Mouse (Mus musculus) embryonic stem cell, embryonic (primary cell): ENCODE measurements around the gene Sapcd1.
"Not testable (repeated sequence)": the region's sequence is repeated elsewhere in the genome, so short reads cannot be mapped to it uniquely, and the experiment has no call there.

ENCODE experiments used
- CTCF ChIA-PET, 4 experiments: fragments of 300-600 bp in 2 of 4; fragments of 350-600 bp in 2 of 4; sonication (Branson Sonifier 250); formaldehyde crosslinking; loops; one replicate each; lab custom pipeline; 2022; ENCODE audit warnings: inconsistent platforms in 2 of 4; lab: Charles Lee
- POLR2A ChIA-PET, 4 experiments: fragments of 300-600 bp in 2 of 4; fragments of 350-600 bp in 2 of 4; sonication (Branson Sonifier 250); formaldehyde crosslinking; loops; one replicate each; lab custom pipeline; 2022; ENCODE audit warnings: antibody characterized with exemption in 4 of 4, inconsistent platforms in 1 of 4; lab: Charles Lee

Gene Sapcd1

DNA sequence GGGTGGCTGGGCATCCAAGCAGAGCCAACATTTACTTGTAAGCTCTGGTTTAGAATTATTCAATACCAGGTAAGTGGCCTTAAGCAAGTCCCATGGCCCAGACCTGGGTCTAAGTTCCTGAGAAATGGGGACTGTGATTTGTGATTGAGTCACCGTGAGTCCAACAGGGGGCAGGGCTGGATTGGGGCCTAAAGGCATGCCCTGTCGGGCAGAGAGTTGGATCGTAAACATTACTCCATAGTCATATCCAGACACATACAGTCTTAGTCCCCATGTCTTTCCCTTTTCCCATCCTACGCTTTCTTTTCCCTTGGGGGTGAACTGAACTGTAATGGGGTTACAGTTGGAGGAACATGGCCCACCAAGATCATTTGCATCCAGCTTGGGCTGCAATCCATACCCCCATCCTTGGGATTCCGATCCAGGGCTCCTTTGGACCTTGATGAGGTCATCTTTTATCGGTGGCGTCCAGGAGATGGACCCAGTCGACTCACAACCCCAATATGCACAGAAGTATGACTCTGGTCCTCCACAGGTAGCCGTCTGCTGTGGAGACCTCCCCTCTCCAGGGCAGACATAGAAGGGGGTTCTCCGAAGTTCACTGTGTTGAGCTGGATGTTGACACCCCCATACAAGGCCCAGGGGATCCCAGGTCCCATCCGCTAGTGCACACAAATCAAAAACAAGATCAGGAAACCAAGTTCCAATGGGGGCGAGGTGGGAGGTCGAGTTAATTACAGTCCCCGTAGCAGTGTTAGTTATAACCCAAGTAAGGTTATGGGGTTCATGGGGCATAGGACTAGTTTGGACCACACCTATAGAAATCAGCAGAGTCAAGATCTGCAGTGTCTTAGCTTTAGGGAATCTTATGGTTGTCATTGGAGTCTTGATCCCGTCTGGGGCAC lies 29.0 kb downstream of the Sapcd1 start:
- CTCF ChIA-PET: interaction anchor here in 1 of 4 experiments (1.2 to 1.7 kb wide), 2 partner anchors 23 to 345 kb away, joined by 3 read pairs; no protein-coding TSS in a partner anchor

DNA sequence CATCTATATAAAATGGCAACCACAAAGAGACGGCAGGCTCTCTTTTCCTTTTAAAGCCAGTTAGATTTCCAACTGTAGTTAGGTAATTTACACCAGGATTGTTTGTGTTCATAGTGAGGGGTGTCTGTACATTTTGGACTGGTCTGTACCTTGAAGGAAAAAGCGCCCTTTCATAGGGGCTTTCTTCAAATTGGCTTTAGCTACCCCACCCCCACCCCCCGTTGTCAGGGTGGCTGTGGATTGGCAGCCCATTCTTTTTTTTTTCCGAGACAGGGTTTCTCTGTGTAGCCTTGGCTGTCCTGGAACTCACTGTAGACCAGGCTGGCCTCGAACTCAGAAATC lies 30.7 kb downstream of the Sapcd1 start:
- ChIA-PET CTCF (interaction anchor here in 3 of 4 experiments (0.6 to 1.1 kb wide), 6 partner anchors 13 to 684 kb away, joined by 3 to 6 read pairs (median 4); partner anchors contain the start of gene Neu1 (in 1 of the 3)), POLR2A (interaction anchor here in 2 of 4 experiments (0.5 to 7.1 kb wide), 27 partner anchors 11 to 254 kb away, joined by 3 to 51 read pairs (median 4); partner anchors contain the start of genes Csnk2b (in 2 of the 2), Ddx39b (in 2 of the 2), Gpank1 (in 2 of the 2) and Apom (in 1 of the 2))

More for the DNA sequence above, 29.0 kb downstream of the Sapcd1 start:
- POLR2A ChIA-PET: interaction anchor here (0.5 to 7.1 kb wide), 39 partner anchors 9 to 352 kb away, joined by 3 to 51 read pairs (median 4); partner anchors contain the start of genes Ddx39b (in 2 of the 4), Lsm2 (in 2 of the 4), Abhd16a (in 1 of the 4) and Atf6b (in 1 of the 4)

DNA sequence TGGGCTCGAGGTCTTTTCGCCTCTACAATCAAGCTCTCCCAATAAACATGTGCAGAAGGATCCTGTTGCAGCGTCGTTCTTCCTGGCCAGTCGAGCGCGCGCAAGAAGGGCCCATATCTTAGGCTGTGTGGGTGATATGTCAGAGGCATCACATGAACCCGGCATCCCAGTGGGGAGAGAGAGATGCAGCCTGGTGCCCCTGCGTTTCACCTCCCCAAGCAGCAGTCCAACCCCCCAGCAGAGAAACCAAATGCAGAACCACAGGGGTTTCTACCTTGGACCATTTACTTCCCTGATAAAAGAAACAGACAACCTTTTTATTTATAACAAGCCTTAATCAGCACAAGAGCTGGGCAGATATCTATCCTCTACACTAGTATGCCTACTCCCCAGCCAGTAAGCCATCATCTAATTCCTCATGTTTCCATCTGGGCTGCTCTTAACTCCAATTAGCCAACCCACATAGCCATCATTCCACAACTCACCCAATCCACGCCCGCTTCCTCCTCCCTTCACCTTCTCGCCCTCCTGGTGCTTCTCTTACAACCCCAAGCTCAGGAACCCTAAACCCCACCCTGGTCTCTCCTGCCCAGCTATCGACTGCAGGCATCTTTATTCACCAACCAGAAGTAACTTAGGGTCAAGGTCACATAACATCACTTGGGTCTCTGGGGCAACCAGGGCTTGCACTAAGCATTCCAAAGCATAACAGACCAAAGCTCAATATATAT lies 31.2 kb downstream of the Sapcd1 start:
- ChIA-PET CTCF (interaction anchor here in 3 of 4 experiments (0.6 to 1.1 kb wide), 7 partner anchors 12 to 684 kb away, joined by 3 to 6 read pairs (median 3); partner anchors contain the start of gene Neu1 (in 1 of the 3)), POLR2A (interaction anchor here in 3 of 4 experiments (0.5 to 7.1 kb wide), 33 partner anchors 10 to 254 kb away, joined by 3 to 51 read pairs (median 4); partner anchors contain the start of genes Csnk2b (in 2 of the 3), Ddx39b (in 2 of the 3), Gpank1 (in 2 of the 3) and Lsm2 (in 2 of the 3))

DNA sequence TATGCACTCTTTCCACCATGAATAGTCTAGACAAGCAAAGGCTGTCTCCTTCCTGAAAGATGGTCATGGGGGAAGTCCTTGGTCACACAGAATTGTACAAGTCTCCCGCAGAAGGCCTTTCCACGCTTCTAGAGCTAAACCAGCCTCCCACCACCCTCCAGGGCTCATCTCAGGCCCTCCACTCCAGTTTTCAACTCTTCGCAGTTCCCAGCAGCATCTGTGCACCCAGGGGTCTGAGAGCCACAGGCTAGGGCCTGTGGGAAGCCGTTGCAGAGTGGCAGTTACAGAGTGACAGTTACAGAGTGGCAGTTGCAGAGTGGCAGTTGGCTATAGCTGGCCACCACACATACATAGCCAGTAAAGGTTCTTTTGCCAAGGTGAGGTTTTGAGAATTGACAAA lies 31.9 kb downstream of the Sapcd1 start:
- CTCF ChIA-PET: interaction anchor here in 1 of 4 experiments (0.7 kb wide), 1 partner anchor 31 kb away, joined by 3 read pairs; no protein-coding TSS in a partner anchor
- POLR2A ChIA-PET: interaction anchor here in 3 of 4 experiments (0.6 to 7.1 kb wide), 20 partner anchors 9 to 245 kb away, joined by 3 to 51 read pairs (median 5); partner anchors contain the start of genes Lsm2 (in 2 of the 3), C2 (in 1 of the 3), D17H6S53E (in 1 of the 3) and Ddx39b (in 1 of the 3)

DNA sequence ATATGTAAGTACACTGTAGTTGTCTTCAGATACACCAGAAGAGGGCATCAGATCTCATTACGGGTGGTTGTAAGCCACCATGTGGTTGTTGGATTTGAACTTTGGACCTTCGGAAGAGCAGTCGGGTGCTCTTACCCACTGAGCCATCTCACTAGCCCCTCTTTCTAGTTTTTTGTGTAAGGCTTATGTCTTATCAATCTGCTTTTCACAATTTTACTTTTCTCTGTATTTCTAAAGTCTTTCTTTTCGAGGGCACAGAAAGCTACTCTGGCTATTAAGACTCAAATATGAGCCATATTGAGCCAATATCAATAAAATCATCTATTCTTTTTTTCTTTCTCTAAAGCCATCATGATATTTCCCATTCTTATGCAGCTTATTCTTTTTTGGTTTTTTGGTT lies 32.6 kb downstream of the Sapcd1 start:
- CTCF ChIA-PET: not testable (repeated sequence)
- POLR2A ChIA-PET: interaction anchor here in 3 of 4 experiments (0.6 to 4.2 kb wide), 14 partner anchors 9 to 246 kb away, joined by 3 to 18 read pairs (median 4); partner anchors contain the start of genes C2 (in 1 of the 3), Ddx39b (in 1 of the 3) and Ehmt2 (in 1 of the 3)

DNA sequence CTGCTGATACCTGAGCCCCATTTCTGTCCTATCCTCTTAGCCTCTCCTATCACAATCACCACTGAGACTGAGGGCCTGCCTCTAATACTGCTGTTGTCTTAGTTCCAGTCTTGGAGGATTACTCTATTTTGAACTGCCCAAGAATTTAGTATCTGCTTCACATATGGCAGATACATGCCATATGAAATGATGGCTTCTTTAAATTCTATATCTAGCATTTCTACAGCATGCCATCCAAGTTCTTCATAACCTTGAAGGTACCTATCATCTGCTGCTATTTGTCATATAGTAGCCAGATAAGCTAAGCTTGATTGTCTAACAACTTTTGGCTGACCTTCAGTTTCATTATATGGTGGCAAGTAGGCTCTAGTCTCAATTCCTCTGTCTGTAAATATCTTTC lies 33.1 kb downstream of the Sapcd1 start:
- ChIA-PET CTCF (no interaction called here), POLR2A (interaction anchor here in 3 of 4 experiments (0.5 to 4.2 kb wide), 14 partner anchors 8 to 247 kb away, joined by 3 to 18 read pairs (median 6); partner anchors contain the start of gene Ddx39b (in 1 of the 3))

DNA sequence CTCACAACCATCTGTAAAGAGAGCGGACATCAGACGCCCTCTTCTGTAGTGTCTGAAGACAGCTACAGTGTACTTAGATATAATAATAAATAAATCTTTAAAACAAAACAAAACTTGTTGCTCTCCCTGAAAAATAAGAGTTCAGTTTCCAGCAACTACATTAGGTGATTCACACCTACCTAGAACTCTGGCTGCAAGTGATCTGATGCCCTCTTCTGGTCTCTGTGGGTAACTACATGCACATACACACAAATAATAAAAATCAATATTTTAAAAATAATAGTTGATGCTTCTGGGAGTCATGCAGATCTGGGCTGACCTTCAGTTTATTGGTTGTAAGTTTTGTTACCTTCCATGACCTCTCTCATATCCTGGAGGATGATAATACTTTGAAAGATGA lies 43.6 kb downstream of the Sapcd1 start:
- ChIA-PET POLR2A (interaction anchor here in 3 of 4 experiments (0.6 to 5.2 kb wide), 19 partner anchors 10 to 93 kb away, joined by 3 to 84 read pairs (median 4); partner anchors contain the start of gene Vars (in 1 of the 3)), CTCF (interaction anchor here (0.5 to 1.8 kb wide), 9 partner anchors 13 to 1384 kb away, joined by 3 to 10 read pairs (median 5); no protein-coding TSS in a partner anchor)

DNA sequence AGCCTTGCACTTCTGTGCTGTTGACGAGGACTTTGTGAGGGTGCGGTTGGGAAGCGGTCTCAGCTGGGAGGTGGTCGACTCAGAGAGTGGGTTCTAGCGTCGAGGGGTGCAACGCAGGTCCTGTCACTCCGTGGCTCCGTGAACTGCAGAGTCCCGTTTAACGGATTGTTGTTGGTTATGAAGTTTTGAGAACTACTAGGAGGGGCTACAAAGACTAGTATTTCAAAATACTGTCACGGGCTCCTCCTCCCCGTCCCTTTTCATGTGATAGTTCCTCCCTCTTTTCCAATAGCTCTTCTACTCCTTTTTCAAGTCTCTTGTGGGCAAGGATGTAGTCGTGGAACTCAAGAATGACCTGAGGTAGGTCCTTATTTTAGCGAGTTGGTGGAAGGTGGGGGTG lies 45.5 kb downstream of the Sapcd1 start:
- CTCF ChIA-PET: interaction anchor here in 2 of 4 experiments (0.7 to 1.4 kb wide), 2 partner anchors 32 to 39 kb away, joined by 3 read pairs; no protein-coding TSS in a partner anchor
- POLR2A ChIA-PET: interaction anchor here in 3 of 4 experiments (0.6 to 5.2 kb wide), 21 partner anchors 9 to 259 kb away, joined by 3 to 87 read pairs (median 8); partner anchors contain the start of genes Vars (in 2 of the 3), Ddx39b (in 1 of the 3), Gm20547 (in 1 of the 3) and Hspa1l (in 1 of the 3)

DNA sequence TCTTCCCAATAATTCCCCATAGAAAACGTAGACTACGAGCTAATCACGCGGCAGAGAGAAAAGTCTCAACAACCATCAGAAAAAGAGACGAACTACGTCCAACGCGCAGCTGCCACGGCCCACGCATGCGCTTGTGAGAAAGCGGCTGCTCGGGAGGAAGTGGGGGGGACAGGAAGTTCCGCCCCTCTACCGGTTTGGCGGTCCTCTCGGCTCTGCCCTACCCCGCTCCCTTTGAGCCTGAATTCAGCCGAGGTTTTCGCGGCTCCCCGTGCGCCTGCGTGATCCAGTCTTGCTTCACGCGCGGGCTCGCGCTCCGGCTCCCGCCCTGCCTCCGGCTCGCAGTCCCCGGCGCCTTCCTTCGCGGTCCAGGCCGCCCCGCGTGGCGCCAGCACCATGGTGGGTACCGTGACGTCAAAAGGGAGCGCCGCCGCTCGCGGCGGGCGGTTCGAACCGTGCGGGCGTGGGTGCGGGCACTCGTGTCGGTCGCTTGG lies 46.1 kb downstream of the Sapcd1 start, which contains the start of gene Lsm2:
Gene Lsm2 (plus strand): TSS at position 173 of the 491 bp plus-strand sequence.
- CTCF ChIA-PET: interaction anchor here (0.6 to 1.8 kb wide), 12 partner anchors 9 to 69 kb away, joined by 3 to 12 read pairs (median 4); partner anchors contain the start of genes Hspa1a (in 1 of the 4) and Hspa1l (in 1 of the 4)
- POLR2A ChIA-PET: interaction anchor here (0.6 to 5.2 kb wide), 43 partner anchors 9 to 335 kb away, joined by 3 to 87 read pairs (median 3); partner anchors contain the start of genes Hspa1l (in 2 of the 4), Vars (in 2 of the 4), Atf6b (in 1 of the 4) and Ddx39b (in 1 of the 4)

DNA sequence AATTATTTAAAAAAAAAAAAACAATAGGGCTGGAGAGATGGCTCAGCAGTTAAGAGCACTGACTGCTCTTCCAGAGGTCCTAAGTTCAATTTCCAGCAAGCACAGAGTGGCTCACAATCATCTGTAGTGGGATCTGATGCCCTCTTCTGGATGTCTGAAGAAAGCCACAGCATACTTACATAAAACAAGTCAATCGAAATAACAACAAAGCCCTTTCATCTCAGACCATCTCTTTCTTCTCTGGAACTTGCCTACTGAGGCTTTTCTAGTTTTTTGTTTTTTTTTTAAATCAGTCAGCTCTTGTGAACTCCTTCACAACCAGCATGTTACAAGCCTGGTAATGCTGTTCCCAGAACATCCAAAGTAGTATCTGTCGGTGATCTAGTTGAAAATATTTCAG lies 47.2 kb downstream of the Sapcd1 start:
- ChIA-PET CTCF (interaction anchor here in 2 of 4 experiments (0.8 to 1.8 kb wide), 4 partner anchors 28 to 52 kb away, joined by 3 to 12 read pairs (median 6); no protein-coding TSS in a partner anchor), POLR2A (interaction anchor here (0.5 to 5.2 kb wide), 23 partner anchors 8 to 452 kb away, joined by 3 to 87 read pairs (median 6); partner anchors contain the start of genes Csnk2b (in 1 of the 4), Gpank1 (in 1 of the 4), Hspa1a (in 1 of the 4) and Hspa1l (in 1 of the 4))

DNA sequence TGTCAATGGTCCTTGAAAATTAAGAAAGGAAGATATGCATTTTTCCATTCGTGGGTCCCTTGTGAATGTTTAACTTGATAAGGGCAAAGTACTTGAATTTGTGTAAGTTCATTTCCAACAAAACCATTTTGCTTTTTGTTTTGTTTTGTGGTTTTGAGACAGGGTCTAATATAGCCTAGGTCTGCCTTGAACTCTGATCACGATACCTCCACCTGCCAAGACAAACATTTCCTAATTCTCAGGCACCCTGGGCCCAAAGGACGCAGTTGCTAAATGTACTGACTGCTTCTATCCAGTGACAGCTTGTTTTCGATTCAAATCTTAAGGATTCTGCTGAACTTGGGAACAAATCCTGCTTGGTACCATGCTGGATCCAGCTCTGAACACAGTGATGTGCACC lies 48.2 kb downstream of the Sapcd1 start:
- ChIA-PET POLR2A (interaction anchor here in 3 of 4 experiments (0.6 to 1.3 kb wide), 7 partner anchors 15 to 322 kb away, joined by 3 to 7 read pairs (median 4); partner anchors contain the start of gene Hspa1b (in 1 of the 3)), CTCF (interaction anchor here in 2 of 4 experiments (0.7 to 1.1 kb wide), 2 partner anchors 23 to 27 kb away, joined by 3 to 4 read pairs; no protein-coding TSS in a partner anchor)

DNA sequence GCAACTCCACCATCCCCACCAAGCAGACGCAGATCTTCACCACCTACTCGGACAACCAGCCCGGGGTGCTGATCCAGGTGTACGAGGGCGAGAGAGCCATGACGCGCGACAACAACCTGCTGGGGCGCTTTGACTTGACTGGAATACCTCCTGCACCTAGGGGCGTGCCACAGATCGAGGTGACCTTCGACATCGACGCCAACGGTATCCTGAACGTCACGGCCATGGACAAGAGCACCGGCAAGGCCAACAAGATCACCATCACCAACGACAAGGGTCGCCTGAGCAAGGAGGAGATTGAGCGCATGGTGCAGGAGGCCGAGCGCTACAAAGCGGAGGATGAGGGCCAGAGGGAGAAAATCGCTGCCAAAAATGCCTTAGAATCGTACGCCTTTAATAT lies 49.6 kb downstream of the Sapcd1 start:
- CTCF ChIA-PET: interaction anchor here in 2 of 4 experiments (0.6 to 1.3 kb wide), 3 partner anchors 11 to 64 kb away, joined by 3 to 11 read pairs (median 7); partner anchors contain the start of gene Slc44a4 (in 1 of the 2)
- POLR2A ChIA-PET: interaction anchor here in 3 of 4 experiments (0.6 to 7.3 kb wide), 11 partner anchors 8 to 28 kb away, joined by 3 to 111 read pairs (median 4); no protein-coding TSS in a partner anchor

DNA sequence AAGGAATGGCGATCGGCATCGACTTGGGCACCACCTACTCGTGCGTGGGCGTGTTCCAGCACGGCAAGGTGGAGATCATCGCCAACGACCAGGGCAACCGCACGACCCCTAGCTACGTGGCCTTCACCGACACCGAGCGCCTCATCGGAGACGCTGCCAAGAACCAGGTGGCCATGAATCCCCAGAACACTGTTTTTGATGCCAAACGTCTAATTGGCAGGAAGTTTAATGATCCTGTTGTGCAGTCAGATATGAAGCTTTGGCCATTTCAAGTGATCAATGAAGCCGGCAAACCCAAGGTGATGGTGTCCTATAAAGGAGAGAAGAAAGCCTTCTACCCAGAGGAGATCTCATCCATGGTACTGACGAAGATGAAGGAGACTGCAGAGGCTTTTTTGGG lies 50.8 kb downstream of the Sapcd1 start:
- CTCF ChIA-PET: interaction anchor here in 1 of 4 experiments (0.7 kb wide), 1 partner anchor 1025 kb away, joined by 3 read pairs; the partner anchor contains the start of gene B3galt4
- POLR2A ChIA-PET: interaction anchor here in 3 of 4 experiments (1.1 to 7.3 kb wide), 8 partner anchors 10 to 26 kb away, joined by 3 to 111 read pairs (median 4); partner anchors contain the start of gene Hspa1b (in 1 of the 3)
